Mouse (Mus musculus): ENCODE results near the gene Aff4. TPM values are rescaled to one million over a fixed set of nuclear protein-coding genes. Genes with fewer than 3 reads are reported as not detected.
A peak's percentile ranks its signal among the peaks of the same experiment; 100 is the strongest.
"Not testable (repeated sequence)": the region's sequence is repeated elsewhere in the genome, so short reads cannot be mapped to it uniquely, and the experiment has no call there.

Aff4 gene
- polyA plus RNA-seq, 1 experiment from 2014 or later: 120 TPM

GRCm38 (mm10) chr11:53411738-53412137 lies 61.1 kb downstream of the Aff4 start:
- H3K27me3 ChIP-seq (ENCODE audit: control insufficient read depth, insufficient read depth, low read length): no peaks in the 10 kb centered on the region
- H3K36me3 ChIP-seq (ENCODE audit: control insufficient read depth, insufficient read depth, low read length): peaks cover 20% of the 10 kb centered on the region
- no peaks in the 10 kb centered on the region for H3K9me3 ChIP-seq (ENCODE audit: control insufficient read depth, low read length)
- H3K4me2 ChIP-seq (replicated peaks; ENCODE audit: low read depth, low read length): no peak overlapping the region
- ATAC-seq (ENCODE audit: low FRiP score): no peak
- no peak overlapping the region for H3K4me3 ChIP-seq (ENCODE audit: low read depth, low read length)
- peak; percentile 18 for DNase-seq (ENCODE audit: low spot score)
- no peak overlapping the region for H3K27ac ChIP-seq (ENCODE audit: low read depth, low read length)
- H3K4me1 ChIP-seq (replicated peaks; ENCODE audit: control insufficient read depth, insufficient read depth, low read length): no peaks in the 10 kb centered on the region
- H3K9ac ChIP-seq (ENCODE audit: low read depth, low read length): no peak overlapping the region

DNA sequence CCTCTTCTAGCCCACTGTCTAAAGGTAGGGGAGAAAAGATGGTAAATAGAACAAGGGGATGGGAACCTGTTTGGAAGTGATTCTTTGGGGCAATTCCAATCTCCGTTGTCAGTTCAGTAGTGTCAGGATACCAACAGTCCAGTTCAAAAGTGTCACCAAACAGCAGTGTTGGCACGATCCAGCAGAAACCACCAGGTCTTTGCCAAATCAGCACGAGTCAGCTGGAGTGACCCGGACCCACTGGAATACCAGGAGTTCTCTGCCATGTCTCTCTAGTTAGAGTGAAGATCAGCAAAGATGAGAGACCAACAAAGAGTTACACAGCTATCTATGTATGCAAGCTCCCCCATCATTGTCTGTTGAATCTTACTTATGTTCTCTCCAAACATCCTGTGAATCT lies 63.2 kb downstream of the Aff4 start:
- peaks cover 19% of the 10 kb centered on the region for H3K36me3 ChIP-seq (ENCODE audit: control insufficient read depth, insufficient read depth, low read length)
- WGBS: 98% methylated on average over 4 of the region's 4 CpGs

GRCm38 (mm10) chr11:53418048-53418447 lies 67.4 kb downstream of the Aff4 start:
- ATAC-seq (ENCODE audit: low FRiP score) (no peak), DNase-seq (ENCODE audit: low spot score) (no peak)
- H3K36me3 ChIP-seq (ENCODE audit: control insufficient read depth, insufficient read depth, low read length): peaks cover 11% of the 10 kb centered on the region; the same call in 1 of the 2 replicates
- H3K9ac ChIP-seq (ENCODE audit: low read depth, low read length): no peak overlapping the region
- H3K27ac ChIP-seq (ENCODE audit: low read depth, low read length): no peak overlapping the region
- no peak overlapping the region for H3K4me3 ChIP-seq (ENCODE audit: low read depth, low read length)
- H3K4me2 ChIP-seq (replicated peaks; ENCODE audit: low read depth, low read length): no peak overlapping the region
- no peaks in the 10 kb centered on the region for H3K4me1 ChIP-seq (replicated peaks; ENCODE audit: control insufficient read depth, insufficient read depth, low read length)
- no peaks in the 10 kb centered on the region for H3K9me3 ChIP-seq (ENCODE audit: control insufficient read depth, low read length)
- no peaks in the 10 kb centered on the region for H3K27me3 ChIP-seq (ENCODE audit: control insufficient read depth, insufficient read depth, low read length)

More for the DNA sequence above, 63.2 kb downstream of the Aff4 start:
- H3K4me3 ChIP-seq (ENCODE audit: low read depth, low read length): no peak overlapping the region
- ATAC-seq (ENCODE audit: low FRiP score) (no peak), DNase-seq (ENCODE audit: low spot score) (no peak)
- H3K27me3 ChIP-seq (ENCODE audit: control insufficient read depth, insufficient read depth, low read length): no peaks in the 10 kb centered on the region
- no peaks in the 10 kb centered on the region for H3K4me1 ChIP-seq (replicated peaks; ENCODE audit: control insufficient read depth, insufficient read depth, low read length)
- no peaks in the 10 kb centered on the region for H3K9me3 ChIP-seq (ENCODE audit: control insufficient read depth, low read length)
- H3K27ac ChIP-seq (ENCODE audit: low read depth, low read length): no peak overlapping the region
- H3K9ac ChIP-seq (ENCODE audit: low read depth, low read length): no peak overlapping the region
- H3K4me2 ChIP-seq (replicated peaks; ENCODE audit: low read depth, low read length): no peak overlapping the region

DNA sequence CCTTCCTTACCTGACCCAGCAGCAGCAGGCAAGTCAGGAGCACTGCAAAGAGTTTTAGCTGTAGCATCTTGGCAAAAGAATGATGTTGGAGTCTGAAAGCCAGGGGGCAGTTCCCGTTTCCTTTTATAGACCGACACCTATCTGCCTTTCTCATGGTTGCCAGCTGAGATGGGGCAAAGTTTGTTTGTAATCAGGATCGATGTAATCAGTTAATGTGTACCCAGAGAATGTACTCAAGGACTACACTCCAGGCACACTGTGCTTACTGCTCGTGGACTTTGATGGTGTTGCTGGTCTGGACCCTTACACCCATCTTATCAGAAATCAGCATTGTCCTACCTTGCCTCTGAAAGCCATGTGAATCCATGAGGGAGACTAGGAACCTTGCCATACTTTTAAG lies 72.4 kb downstream of the Aff4 start, which contains the start of gene Leap2:
Gene Leap2 (minus strand): TSS at position 135 of the 400 bp plus-strand sequence.
- Histone ChIP-seq H3K36me3 (ENCODE audit: control insufficient read depth, insufficient read depth, low read length) (peaks cover under 1% of the 10 kb centered on the region; the same call in 1 of the 2 replicates), H3K9me3 (ENCODE audit: control insufficient read depth, low read length) (no peaks in the 10 kb centered on the region), H3K4me1 (replicated peaks; ENCODE audit: control insufficient read depth, insufficient read depth, low read length) (no peaks in the 10 kb centered on the region), H3K27ac (ENCODE audit: low read depth, low read length) (no peak within 1 kb of the TSS), H3K4me3 (ENCODE audit: low read depth, low read length) (no peak within 1 kb of the TSS), H3K9ac (ENCODE audit: low read depth, low read length) (no peak within 1 kb of the TSS), H3K4me2 (replicated peaks; ENCODE audit: low read depth, low read length) (no peak within 1 kb of the TSS), H3K27me3 (ENCODE audit: control insufficient read depth, insufficient read depth, low read length) (no peaks in the 10 kb centered on the region)
- DNase-seq (ENCODE audit: low spot score) (no peak), ATAC-seq (ENCODE audit: low FRiP score) (no peak)
- 91% methylated on average over 4 of the region's 4 CpGs for WGBS

DNA sequence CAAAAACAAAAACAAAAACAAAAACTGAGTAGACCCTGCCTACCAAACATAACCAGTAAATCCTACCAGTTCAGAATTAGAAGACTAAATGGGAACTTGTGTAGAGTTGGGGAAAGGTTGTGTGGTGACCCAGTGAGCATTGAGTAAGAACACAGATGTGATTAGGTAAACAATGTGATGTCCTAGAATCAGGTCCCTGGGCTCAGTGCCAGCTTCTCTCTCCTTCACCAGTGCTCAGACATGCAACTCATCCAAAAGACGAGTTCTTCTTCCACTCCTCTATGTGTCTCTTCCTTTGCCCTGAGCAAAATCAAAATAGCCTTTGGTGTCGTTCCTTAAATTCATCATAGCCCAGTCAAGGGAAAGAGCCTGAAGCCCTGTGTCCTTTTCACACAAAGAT lies 74.2 kb downstream of the Aff4 start:
- ATAC-seq (ENCODE audit: low FRiP score): no peak
- Histone ChIP-seq H3K27me3 (ENCODE audit: control insufficient read depth, insufficient read depth, low read length) (no peaks in the 10 kb centered on the region), H3K9me3 (ENCODE audit: control insufficient read depth, low read length) (no peaks in the 10 kb centered on the region), H3K9ac (ENCODE audit: low read depth, low read length) (no peak overlapping the region), H3K4me2 (replicated peaks; ENCODE audit: low read depth, low read length) (no peak overlapping the region), H3K4me1 (replicated peaks; ENCODE audit: control insufficient read depth, insufficient read depth, low read length) (no peaks in the 10 kb centered on the region), H3K36me3 (ENCODE audit: control insufficient read depth, insufficient read depth, low read length) (0 out of 2 replicates have a peak, but pooled peaks cover 4% of the 10 kb centered on the region), H3K4me3 (ENCODE audit: low read depth, low read length) (no peak overlapping the region), H3K27ac (ENCODE audit: low read depth, low read length) (no peak overlapping the region)
- no peak for DNase-seq (ENCODE audit: low spot score)
- WGBS: 78% methylated on average over 2 of the region's 2 CpGs

DNA sequence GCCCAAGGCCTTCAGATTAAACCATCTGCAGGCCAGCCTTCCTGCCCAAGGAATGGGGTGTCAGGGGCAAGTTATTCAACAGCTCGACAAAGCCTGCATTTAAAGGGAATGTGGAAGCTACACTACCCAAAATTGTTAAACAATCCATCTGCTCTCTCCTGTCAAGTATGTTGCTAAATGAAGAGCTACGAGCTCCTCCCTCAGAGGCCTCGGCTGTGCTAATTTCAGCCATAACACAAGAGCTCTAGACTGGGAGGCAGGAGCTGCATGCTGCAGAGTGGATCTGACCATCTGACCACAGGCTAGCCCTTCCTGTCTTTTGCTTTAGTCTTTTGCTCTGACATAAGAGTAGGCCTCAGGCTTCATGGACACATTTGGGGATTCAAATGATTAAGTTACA lies 74.6 kb downstream of the Aff4 start:
- Histone ChIP-seq H3K36me3 (ENCODE audit: control insufficient read depth, insufficient read depth, low read length) (0 out of 2 replicates have a peak, but pooled peaks cover 4% of the 10 kb centered on the region), H3K27me3 (ENCODE audit: control insufficient read depth, insufficient read depth, low read length) (no peaks in the 10 kb centered on the region), H3K4me1 (replicated peaks; ENCODE audit: control insufficient read depth, insufficient read depth, low read length) (no peaks in the 10 kb centered on the region), H3K9me3 (ENCODE audit: control insufficient read depth, low read length) (no peaks in the 10 kb centered on the region), H3K4me3 (ENCODE audit: low read depth, low read length) (no peak overlapping the region), H3K9ac (ENCODE audit: low read depth, low read length) (no peak overlapping the region), H3K27ac (ENCODE audit: low read depth, low read length) (no peak overlapping the region), H3K4me2 (replicated peaks; ENCODE audit: low read depth, low read length) (no peak overlapping the region)
- no peak for ATAC-seq (ENCODE audit: low FRiP score)
- WGBS: 68% methylated on average over 3 of the region's 3 CpGs
- DNase-seq (ENCODE audit: low spot score): no peak

- Histone ChIP-seq H3K4me2 (replicated peaks; ENCODE audit: low read depth, low read length) (no peak overlapping the region), H3K27ac (ENCODE audit: low read depth, low read length) (no peak overlapping the region), H3K27me3 (ENCODE audit: control insufficient read depth, insufficient read depth, low read length) (no peaks in the 10 kb centered on the region), H3K9me3 (ENCODE audit: control insufficient read depth, low read length) (no peaks in the 10 kb centered on the region), H3K36me3 (ENCODE audit: control insufficient read depth, insufficient read depth, low read length) (0 out of 2 replicates have a peak, but pooled peaks cover 4% of the 10 kb centered on the region), H3K9ac (ENCODE audit: low read depth, low read length) (no peak overlapping the region), H3K4me3 (ENCODE audit: low read depth, low read length) (no peak overlapping the region), H3K4me1 (replicated peaks; ENCODE audit: control insufficient read depth, insufficient read depth, low read length) (no peaks in the 10 kb centered on the region)
- DNase-seq (ENCODE audit: low spot score): no peak
- no peak for ATAC-seq (ENCODE audit: low FRiP score)
- 82% methylated on average over 6 of the region's 6 CpGs for WGBS
Measured at GRCm38 (mm10) chr11:53425711-53426255, 75.2 kb downstream of the Aff4 start.

DNA sequence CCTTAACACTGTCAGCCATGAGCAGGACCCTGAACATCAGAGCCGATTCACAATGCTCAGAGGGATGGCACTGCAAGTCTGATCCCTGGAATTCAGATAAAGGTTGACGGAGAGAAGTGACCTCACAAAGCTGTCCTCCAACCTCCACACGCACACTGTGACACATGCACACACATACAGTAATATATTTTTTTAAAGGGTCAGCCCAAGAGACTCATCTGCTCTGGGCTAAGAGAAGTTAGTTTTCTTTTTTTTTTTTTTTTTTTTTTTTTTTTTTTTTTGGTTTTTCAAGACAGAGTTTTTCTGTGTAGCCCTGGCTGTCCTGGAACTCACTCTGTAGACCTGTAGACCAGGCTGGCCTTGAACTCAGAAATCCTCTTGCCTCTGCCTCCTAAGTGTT lies 76.3 kb downstream of the Aff4 start:
- not testable (repeated sequence) for DNase-seq (ENCODE audit: low spot score); H3K4me3 ChIP-seq (ENCODE audit: low read depth, low read length); H3K9me3 ChIP-seq (ENCODE audit: control insufficient read depth, low read length); H3K9ac ChIP-seq (ENCODE audit: low read depth, low read length); H3K27ac ChIP-seq (ENCODE audit: low read depth, low read length); ATAC-seq (ENCODE audit: low FRiP score); H3K27me3 ChIP-seq (ENCODE audit: control insufficient read depth, insufficient read depth, low read length); H3K36me3 ChIP-seq (ENCODE audit: control insufficient read depth, insufficient read depth, low read length); H3K4me2 ChIP-seq (replicated peaks; ENCODE audit: low read depth, low read length); H3K4me1 ChIP-seq (replicated peaks; ENCODE audit: control insufficient read depth, insufficient read depth, low read length)
- 88% methylated on average over 3 of the region's 3 CpGs for WGBS

- no peak for DNase-seq (ENCODE audit: low spot score)
Measured at GRCm38 (mm10) chr11:53427993-53428715, 77.5 kb downstream of the Aff4 start.

More at GRCm38 (mm10) chr11:53427993-53428715, 77.5 kb downstream of the Aff4 start:
- Histone ChIP-seq H3K9ac (ENCODE audit: low read depth, low read length) (no peak overlapping the region), H3K27me3 (ENCODE audit: control insufficient read depth, insufficient read depth, low read length) (no peaks in the 10 kb centered on the region), H3K4me2 (replicated peaks; ENCODE audit: low read depth, low read length) (no peak overlapping the region), H3K27ac (ENCODE audit: low read depth, low read length) (no peak overlapping the region), H3K4me1 (replicated peaks; ENCODE audit: control insufficient read depth, insufficient read depth, low read length) (no peaks in the 10 kb centered on the region), H3K4me3 (ENCODE audit: low read depth, low read length) (no peak overlapping the region), H3K36me3 (ENCODE audit: control insufficient read depth, insufficient read depth, low read length) (0 out of 2 replicates have a peak, but pooled peaks cover 4% of the 10 kb centered on the region), H3K9me3 (ENCODE audit: control insufficient read depth, low read length) (no peaks in the 10 kb centered on the region)
- no peak for ATAC-seq (ENCODE audit: low FRiP score)
- 88% methylated on average over 3 of the region's 3 CpGs for WGBS

Measured in hindbrain, embryonic 11.5 days (tissue).